Comparison of ENCODE assay signal across 25 mouse cellular contexts in genomic region chr3:149498765-149499164, GRCm38 (mm10).
"Had no signal": no experiment of that assay in that cellular context is flagged by ENCODE, and none has a peak within 500 bp of the region (broad histone marks: within the 10 kb centered on the region; RNA-seq: fewer than 3 reads in every experiment).

No protein-coding gene starts in this region.

- H3K4me1 ChIP-seq: heart, embryonic 13.5 days; heart, embryonic 15.5 days; hindbrain, embryonic 13.5 days; hindbrain, embryonic 15.5 days; liver, embryonic 13.5 days had no signal

- H3K9ac ChIP-seq: heart, embryonic 13.5 days; heart, embryonic 15.5 days; hindbrain, embryonic 13.5 days; hindbrain, embryonic 15.5 days; kidney, embryonic 15.5 days; limb, embryonic 12.5 days; liver, embryonic 13.5 days had no signal

- H3K9me3 ChIP-seq: heart, embryonic 13.5 days; heart, embryonic 15.5 days; hindbrain, embryonic 13.5 days; hindbrain, embryonic 15.5 days; kidney, embryonic 15.5 days; limb, embryonic 10.5 days; limb, embryonic 12.5 days; liver, embryonic 13.5 days had no signal

- ATAC-seq: hindbrain, postnatal 0 days; intestine, embryonic 16.5 days had no signal

- H3K36me3 ChIP-seq: heart, embryonic 13.5 days; heart, embryonic 15.5 days; hindbrain, embryonic 13.5 days; hindbrain, embryonic 15.5 days; kidney, embryonic 15.5 days; limb, embryonic 10.5 days; limb, embryonic 12.5 days; liver, embryonic 13.5 days had no signal

- H3K27me3 ChIP-seq: heart, embryonic 15.5 days; hindbrain, embryonic 13.5 days; hindbrain, embryonic 15.5 days; kidney, embryonic 15.5 days; limb, embryonic 12.5 days; liver, embryonic 13.5 days had no signal

- DNase-seq: gastrocnemius, adult 2 months; gastrocnemius, postnatal 10 days; gastrocnemius, postnatal 36 days; heart, adult 11 months; heart, adult 2 months; heart, postnatal 14 days; heart, postnatal 36 days; kidney, adult 11 months; kidney, adult 2 months; kidney, adult 9 months; kidney, postnatal 14 days; kidney, postnatal 36 days; liver; liver, embryonic 13.5 days had no signal

- H3K4me3 ChIP-seq: gastrocnemius, adult 2 months; heart, adult 2 months; heart, embryonic 13.5 days; heart, embryonic 15.5 days; hindbrain, embryonic 13.5 days; hindbrain, embryonic 15.5 days; kidney, embryonic 15.5 days; left cerebral cortex, adult 2 months; limb, embryonic 10.5 days; limb, embryonic 12.5 days; liver, embryonic 13.5 days had no signal

- H3K27ac ChIP-seq: gastrocnemius, adult 2 months; heart, adult 2 months; heart, embryonic 13.5 days; heart, embryonic 15.5 days; hindbrain, embryonic 13.5 days; hindbrain, embryonic 15.5 days; hindbrain, postnatal 0 days; kidney, embryonic 15.5 days; kidney, postnatal 0 days; left cerebral cortex, adult 2 months; limb, embryonic 10.5 days; limb, embryonic 12.5 days; liver, embryonic 13.5 days had no signal
